Mouse (Mus musculus): Measurements from ENCODE around the gene Wbp2nl.

Gene Wbp2nl

DNA sequence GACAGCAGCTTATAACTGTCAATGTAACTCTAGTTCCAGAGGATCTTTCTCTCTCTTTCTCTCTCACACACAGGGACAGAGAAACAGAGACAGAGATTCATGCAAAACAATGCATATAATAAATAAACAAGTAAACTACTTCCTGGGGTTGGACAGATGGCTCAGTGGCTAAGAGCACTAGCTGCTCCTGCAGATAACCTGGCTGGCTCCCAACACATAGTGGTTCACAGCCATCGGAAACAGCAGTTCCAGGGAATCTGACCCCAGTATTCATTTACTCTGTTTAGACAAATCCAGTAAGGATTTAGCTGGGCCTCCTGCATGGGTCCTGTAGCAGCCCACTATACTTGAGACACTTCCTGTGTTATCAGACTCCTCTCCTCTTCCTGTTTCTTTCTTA lies 20.9 kb downstream of the Wbp2nl start:
- no peak for DNase-seq (ENCODE audit: low spot score)

GRCm38 (mm10) chr15:82322195-82322594 lies 23.4 kb downstream of the Wbp2nl start:
- DNase-seq (ENCODE audit: low spot score) = no peak

DNA sequence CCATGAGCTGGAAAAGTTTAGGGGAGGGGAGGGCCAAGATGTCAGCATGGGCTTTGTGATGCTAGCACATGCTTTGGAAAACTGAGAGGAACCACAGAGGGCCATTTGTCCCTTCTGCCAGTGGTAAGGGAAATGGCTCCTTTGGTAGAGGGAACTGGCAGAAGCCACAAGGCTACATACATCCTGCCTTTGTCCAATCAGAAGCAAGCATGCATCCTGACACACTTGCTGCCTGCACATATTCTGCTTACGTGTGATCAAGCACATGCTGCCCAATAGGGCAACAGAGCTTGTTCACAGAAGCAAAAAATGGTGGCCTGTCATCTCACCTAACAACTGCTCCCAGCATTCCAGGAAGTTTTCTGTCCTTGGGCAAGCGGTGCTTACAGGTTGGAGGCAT lies 26.6 kb downstream of the Wbp2nl start:
- no peak for DNase-seq (ENCODE audit: low spot score)

- DNase-seq (ENCODE audit: low spot score) = no peak
These were observed 36.4 kb downstream of the Wbp2nl start for GRCm38 (mm10) chr15:82335194-82335593.

GRCm38 (mm10) chr15:82336629-82337028 lies 37.9 kb downstream of the Wbp2nl start:
- DNase-seq (ENCODE audit: low spot score) = no peak

- DNase-seq (ENCODE audit: low spot score) = no peak
These were observed 39.1 kb downstream of the Wbp2nl start for GRCm38 (mm10) chr15:82337875-82338274.

DNA sequence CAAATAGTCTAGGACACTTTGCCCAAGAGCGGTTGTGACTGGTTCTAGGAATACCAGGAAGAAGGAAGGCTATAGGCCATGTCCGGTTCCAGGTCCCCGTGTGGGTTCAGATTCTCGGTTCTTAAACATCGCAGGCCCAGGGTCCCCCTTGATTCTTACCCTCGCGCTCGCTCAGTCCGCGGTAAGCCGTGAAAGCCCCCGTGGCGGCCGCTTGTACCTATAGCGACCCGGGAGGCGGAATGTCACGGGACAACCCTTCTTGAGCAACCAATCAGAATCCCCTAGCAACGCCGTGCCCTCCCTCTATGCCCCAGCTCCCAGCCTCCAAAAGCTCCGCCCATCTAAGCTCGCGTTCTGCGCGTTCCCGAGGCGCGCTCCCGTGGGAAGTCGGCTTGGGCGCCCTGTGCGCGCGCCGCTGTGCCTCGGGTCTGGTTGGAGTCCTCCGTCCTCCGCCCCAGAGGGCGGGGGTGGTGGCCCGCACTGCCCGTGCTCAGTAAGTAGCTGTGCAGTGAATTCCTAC lies 39.9 kb downstream of the Wbp2nl start, which contains the start of the genes Naga, Pheta2 and Smdt1:
TSS of gene Naga (minus strand) at position 333 of the 520 bp plus-strand sequence.
TSS of gene Pheta2 (plus strand) at position 350 of the 520 bp plus-strand sequence.
TSS of gene Smdt1 (plus strand) at position 367 of the 520 bp plus-strand sequence.
- peak; percentile 95 for DNase-seq (ENCODE audit: low spot score)

GRCm38 (mm10) chr15:82339150-82339549 lies 40.4 kb downstream of the Wbp2nl start:
- DNase-seq (ENCODE audit: low spot score) = no peak

GRCm38 (mm10) chr15:82339634-82340254 lies 41.0 kb downstream of the Wbp2nl start:
- DNase-seq (ENCODE audit: low spot score) = no peak

DNA sequence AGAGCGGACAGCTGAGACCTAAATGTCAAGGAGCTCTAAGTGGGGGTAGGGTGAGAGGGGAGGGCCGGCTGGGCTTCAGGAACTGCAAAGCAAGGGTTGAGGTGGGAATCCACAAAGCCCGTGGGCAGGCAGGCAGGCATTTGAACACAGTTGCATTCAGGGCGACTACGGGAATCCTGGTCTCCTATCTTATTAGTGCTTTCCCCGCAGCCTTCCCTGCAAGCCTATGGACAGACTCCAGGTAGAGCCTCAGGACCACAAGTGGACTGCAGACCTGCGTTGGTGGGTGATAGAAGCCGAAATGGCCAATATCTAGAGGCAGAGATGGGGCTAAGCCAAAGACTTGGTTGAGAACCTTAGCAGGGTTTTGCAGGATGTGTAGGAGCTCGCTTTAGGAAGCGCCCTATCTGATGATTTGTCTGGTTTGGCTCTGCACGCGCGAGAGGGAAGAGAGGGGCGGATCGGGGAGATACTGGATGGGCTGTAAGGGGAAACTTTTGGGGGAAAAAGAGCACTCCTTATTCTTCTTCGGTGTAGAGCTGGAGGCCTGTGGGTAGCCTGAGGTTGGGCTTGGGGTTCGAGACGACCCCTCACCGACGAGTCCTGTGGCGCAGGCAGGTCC lies 41.8 kb downstream of the Wbp2nl start:
- no peak for DNase-seq (ENCODE audit: low spot score)

- DNase-seq (ENCODE audit: low spot score) = no peak
These were observed 42.3 kb downstream of the Wbp2nl start for GRCm38 (mm10) chr15:82341036-82341501.

GRCm38 (mm10) chr15:82341675-82342542 lies 43.2 kb downstream of the Wbp2nl start:
- no peak for DNase-seq (ENCODE audit: low spot score)

- no peak for DNase-seq (ENCODE audit: low spot score)
These were observed 43.8 kb downstream of the Wbp2nl start for GRCm38 (mm10) chr15:82342543-82342935.

DNA sequence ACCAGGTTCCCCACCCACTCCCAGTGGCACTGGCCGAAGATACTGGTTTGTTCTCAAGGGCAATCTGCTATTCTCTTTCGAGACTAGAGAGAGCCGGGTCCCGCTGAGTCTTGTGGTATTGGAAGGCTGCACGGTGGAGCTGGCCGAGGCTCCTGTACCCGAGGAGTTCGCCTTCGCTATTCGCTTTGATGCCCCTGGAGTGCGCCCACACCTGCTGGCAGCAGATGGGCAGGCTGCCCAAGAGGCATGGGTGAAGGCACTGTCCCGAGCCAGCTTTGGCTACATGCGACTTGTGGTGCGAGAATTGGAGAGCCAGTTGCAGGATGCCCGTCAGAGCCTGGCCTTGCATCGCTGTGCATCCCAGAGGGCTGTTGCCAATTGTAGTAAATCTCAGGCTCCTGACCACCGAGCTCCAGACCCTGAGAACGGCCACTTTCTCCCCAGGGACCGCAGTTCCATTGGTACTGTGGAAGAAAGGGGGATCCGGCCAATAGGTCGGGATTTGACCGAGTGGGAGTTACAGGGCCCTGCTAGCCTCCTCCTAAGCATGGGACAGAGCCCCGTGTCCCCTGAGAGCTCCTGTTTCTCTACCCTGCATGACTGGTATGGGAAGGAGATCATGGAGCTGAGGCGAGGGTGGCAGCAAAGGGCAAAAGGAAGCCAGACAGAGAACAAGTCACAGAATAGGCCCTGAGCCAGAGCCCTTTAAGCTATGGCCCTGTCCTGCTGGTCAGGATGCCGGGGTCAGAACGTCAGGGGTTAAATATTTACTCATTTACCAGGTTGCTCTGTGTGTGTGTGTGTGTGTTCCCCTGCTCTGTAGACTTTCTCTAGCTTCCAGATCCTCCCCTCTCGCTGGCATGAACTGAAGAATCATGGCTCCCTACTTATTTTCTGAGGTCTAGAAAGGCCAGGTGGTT lies 44.9 kb downstream of the Wbp2nl start:
- DNase-seq (ENCODE audit: low spot score) = no peak

GRCm38 (mm10) chr15:82344971-82345370 lies 46.2 kb downstream of the Wbp2nl start:
- DNase-seq (ENCODE audit: low spot score) = no peak

GRCm38 (mm10) chr15:82345820-82346470 lies 47.2 kb downstream of the Wbp2nl start:
- DNase-seq (ENCODE audit: low spot score) = peak; percentile 99

DNA sequence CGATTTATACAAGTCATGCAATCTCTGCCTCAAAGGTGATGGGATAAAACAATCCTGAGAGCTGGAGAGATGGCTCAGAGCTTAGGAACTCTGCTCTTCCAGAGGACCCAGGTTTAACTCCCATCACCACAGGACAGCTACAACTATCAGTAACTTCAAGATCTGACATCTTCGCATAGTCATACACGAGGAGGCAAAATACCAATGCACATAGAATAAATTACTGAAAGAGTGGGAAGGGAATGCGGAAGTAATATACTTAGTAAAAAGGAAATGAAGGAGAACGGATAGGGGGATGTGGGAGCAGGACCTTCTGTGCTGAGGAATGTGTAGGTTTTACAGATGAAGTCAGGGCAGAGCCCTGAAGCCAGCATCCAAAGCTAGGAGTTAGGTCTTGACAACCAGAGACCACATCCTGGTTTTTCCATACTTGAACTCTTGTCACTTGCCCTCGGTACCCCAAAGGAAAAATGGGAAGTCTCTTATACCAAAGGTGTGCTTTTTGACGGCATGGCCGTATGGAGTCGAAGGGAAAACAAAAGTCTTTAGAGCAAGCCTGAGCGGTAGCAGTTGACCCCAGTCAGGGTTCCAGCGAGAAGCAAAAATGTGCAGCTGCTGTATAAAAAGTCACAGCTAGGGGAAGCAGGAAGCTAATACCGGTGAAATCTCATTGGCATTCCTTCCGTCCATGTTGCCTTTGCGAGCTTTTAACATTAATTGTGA lies 48.0 kb downstream of the Wbp2nl start:
- no peak for DNase-seq (ENCODE audit: low spot score)

DNA sequence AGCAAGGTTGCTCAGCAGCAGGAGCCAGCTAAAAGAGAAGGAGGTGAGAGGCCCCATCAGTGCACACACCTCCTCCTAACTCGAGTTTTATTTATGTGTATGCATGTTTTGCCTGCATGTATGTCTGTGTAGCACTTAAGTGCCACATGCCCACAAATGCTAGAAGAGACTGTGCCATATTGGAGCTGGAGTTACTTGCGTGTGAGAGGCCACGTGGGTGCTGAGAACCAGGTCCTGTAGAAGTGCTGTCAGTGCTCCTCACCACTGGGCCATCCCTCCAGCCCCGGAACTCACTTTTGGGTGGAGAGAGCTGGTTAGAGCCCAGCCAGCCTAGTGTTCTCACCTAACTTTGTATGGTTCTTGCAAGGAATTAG lies 48.5 kb downstream of the Wbp2nl start:
- no peak for DNase-seq (ENCODE audit: low spot score)

- no peak for DNase-seq (ENCODE audit: low spot score)
These were observed 49.1 kb downstream of the Wbp2nl start for GRCm38 (mm10) chr15:82347852-82348251.

Data from adipocyte (in vitro differentiated cells).